Mouse (Mus musculus) midbrain, embryonic 16.5 days (tissue): ENCODE measurements around the gene Cryzl2. TPM values are rescaled to one million over a fixed set of nuclear protein-coding genes. Genes with fewer than 3 reads are reported as not detected.

Source experiments
- ATAC-seq: fragments of 200-750 bp; cut with Nextera tagmentation; 2 replicates; pipeline ENCODE4 v1.8.0; 2017; ENCODE audit warnings: moderate TSS enrichment
- H3K27ac ChIP-seq: fragments of 300-500 bp; sonication (generic); 2 replicates; pipeline ENCODE4 v1.5.1; 2014; ENCODE audit warnings: mild to moderate bottlenecking, low read length, mixed read lengths
- H3K27me3 ChIP-seq: fragments of 300-500 bp; sonication (generic); 2 replicates; pipeline ENCODE4 v1.6.1; 2014; ENCODE audit warnings: low read depth, low read length, mixed read lengths; ENCODE audit not compliant: control insufficient read depth, insufficient read depth
- H3K36me3 ChIP-seq: fragments of 300-500 bp; sonication (generic); 2 replicates; pipeline ENCODE4 v1.6.1; 2014; ENCODE audit warnings: mild to moderate bottlenecking, low read length, moderate library complexity, mixed read lengths; ENCODE audit not compliant: control insufficient read depth, insufficient read depth
- H3K4me1 ChIP-seq: fragments of 300-500 bp; sonication (generic); 2 replicates; pipeline ENCODE4 v1.6.1; 2014; ENCODE audit warnings: mild to moderate bottlenecking, low read length, mixed read lengths; ENCODE audit not compliant: control insufficient read depth, insufficient read depth
- H3K4me2 ChIP-seq: fragments of 300-500 bp; sonication (generic); 2 replicates; pipeline ENCODE4 v1.6.1; 2014; ENCODE audit warnings: mild to moderate bottlenecking, low read length, mixed read lengths
- H3K4me3 ChIP-seq: fragments of 300-500 bp; sonication (generic); 2 replicates; pipeline ENCODE4 v1.5.1; 2014; ENCODE audit warnings: low read depth, mild to moderate bottlenecking, low read length, moderate library complexity, mixed read lengths
- H3K9ac ChIP-seq: fragments of 300-500 bp; sonication (generic); 2 replicates; pipeline ENCODE4 v1.6.1; 2014; ENCODE audit warnings: low read depth, low read length, mixed read lengths
- H3K9me3 ChIP-seq: fragments of 300-500 bp; sonication (generic); replicated peaks from 2 replicates; pipeline ENCODE4 v1.6.1; 2014; ENCODE audit warnings: mild to moderate bottlenecking, low read length, mixed read lengths; ENCODE audit not compliant: control insufficient read depth, poor library complexity, severe bottlenecking
- WGBS: fragments of 180-500 bp; shearing (Covaris S2); extraction: QIAGEN DNeasy Blood & Tissue Kit; methylation state at CpG from one replicate; pipeline ENCODE4 v1.1.7; 2014; 5-methylcytosine and 5-hydroxymethylcytosine counted together
- polyA plus RNA-seq: library from polyadenylated mRNA; unstranded; fragments of >200 nt; fragmentation: Nextera tagmentation; extraction: Ambion mirVana; gene quantifications from 2 replicates; pipeline ENCODE4 v1.2.1, GENCODE M21; 2015

The Cryzl2 gene
- polyA plus RNA-seq, 1 experiment from 2014 or later = 7.2 TPM

- peaks cover 7% of the 10 kb centered on the region for H3K4me1 ChIP-seq
- H3K4me3 ChIP-seq = no peak overlapping the region
- H3K27ac ChIP-seq = no peak overlapping the region
- no peak overlapping the region for H3K4me2 ChIP-seq
- 24% methylated on average over 9 of the region's 9 CpGs for WGBS
- H3K27me3 ChIP-seq = no peaks in the 10 kb centered on the region
- no peak for ATAC-seq
- no peak overlapping the region for H3K9ac ChIP-seq
- H3K9me3 ChIP-seq = no peaks in the 10 kb centered on the region
- no peaks in the 10 kb centered on the region for H3K36me3 ChIP-seq
Observed at GRCm38 (mm10) chr1:157480090-157480489, 21.7 kb downstream of the Cryzl2 start.

GRCm38 (mm10) chr1:157480901-157481300 is 22.5 kb downstream of the Cryzl2 start:
- H3K9me3 ChIP-seq = no peaks in the 10 kb centered on the region
- H3K36me3 ChIP-seq = no peaks in the 10 kb centered on the region
- no peaks in the 10 kb centered on the region for H3K27me3 ChIP-seq
- no peak overlapping the region for H3K4me2 ChIP-seq
- no peak overlapping the region for H3K9ac ChIP-seq
- ATAC-seq = no peak
- H3K27ac ChIP-seq = no peak overlapping the region
- WGBS = 80% methylated on average over 3 of the region's 3 CpGs
- H3K4me1 ChIP-seq = peaks cover 7% of the 10 kb centered on the region
- no peak overlapping the region for H3K4me3 ChIP-seq

GRCm38 (mm10) chr1:157481666-157482065 is 23.3 kb downstream of the Cryzl2 start:
- 94% methylated on average over 6 of the region's 6 CpGs for WGBS
- H3K9me3 ChIP-seq = no peaks in the 10 kb centered on the region
- H3K27me3 ChIP-seq = no peaks in the 10 kb centered on the region
- no peak overlapping the region for H3K27ac ChIP-seq
- H3K4me2 ChIP-seq = no peak overlapping the region
- no peaks in the 10 kb centered on the region for H3K36me3 ChIP-seq
- no peak overlapping the region for H3K9ac ChIP-seq
- H3K4me3 ChIP-seq = no peak overlapping the region
- peaks cover 7% of the 10 kb centered on the region for H3K4me1 ChIP-seq
- no peak for ATAC-seq

- Histone ChIP-seq H3K36me3 (no peaks in the 10 kb centered on the region), H3K27me3 (no peaks in the 10 kb centered on the region), H3K9me3 (no peaks in the 10 kb centered on the region), H3K4me2 (no peak overlapping the region), H3K4me1 (peaks cover 7% of the 10 kb centered on the region), H3K9ac (no peak overlapping the region), H3K27ac (no peak overlapping the region), H3K4me3 (no peak overlapping the region)
- 92% methylated on average over 4 of the region's 4 CpGs for WGBS
- no peak for ATAC-seq
Observed at GRCm38 (mm10) chr1:157484161-157484560, 25.8 kb downstream of the Cryzl2 start.

GRCm38 (mm10) chr1:157500657-157501056 is 42.3 kb downstream of the Cryzl2 start:
- ATAC-seq = peak; percentile 21; the same call in 1 of the 2 replicates
- H3K27ac ChIP-seq = no peak overlapping the region
- no peak overlapping the region for H3K9ac ChIP-seq
- no peaks in the 10 kb centered on the region for H3K9me3 ChIP-seq
- H3K36me3 ChIP-seq = no peaks in the 10 kb centered on the region
- H3K4me3 ChIP-seq = no peak overlapping the region
- no peak overlapping the region for H3K4me2 ChIP-seq
- H3K27me3 ChIP-seq = no peaks in the 10 kb centered on the region
- no peaks in the 10 kb centered on the region for H3K4me1 ChIP-seq
- 91% methylated on average over 1 of the region's 1 CpGs for WGBS

GRCm38 (mm10) chr1:157501352-157501945 is 43.1 kb downstream of the Cryzl2 start:
- no peak overlapping the region for H3K9ac ChIP-seq
- H3K4me3 ChIP-seq = no peak overlapping the region
- no peaks in the 10 kb centered on the region for H3K36me3 ChIP-seq
- H3K27me3 ChIP-seq = no peaks in the 10 kb centered on the region
- no peak overlapping the region for H3K4me2 ChIP-seq
- 0 out of 2 replicates have a peak, but pooled peaks have one; percentile 39 for ATAC-seq
- H3K4me1 ChIP-seq = no peaks in the 10 kb centered on the region
- no peaks in the 10 kb centered on the region for H3K9me3 ChIP-seq
- WGBS = 79% methylated on average over 6 of the region's 6 CpGs
- H3K27ac ChIP-seq = no peak overlapping the region

GRCm38 (mm10) chr1:157503071-157503470 is 44.7 kb downstream of the Cryzl2 start:
- 82% methylated on average over 6 of the region's 6 CpGs for WGBS

GRCm38 (mm10) chr1:157506522-157506921 is 48.1 kb downstream of the Cryzl2 start, which contains the start of gene Sec16b:
TSS of gene Sec16b (plus strand) at chr1:157506728.
- peaks cover 3% of the 10 kb centered on the region; the same call in 1 of the 2 replicates for H3K4me1 ChIP-seq
- no peak within 1 kb of the TSS for H3K4me3 ChIP-seq
- 25% methylated on average over 5 of the region's 5 CpGs for WGBS
- no peaks in the 10 kb centered on the region for H3K36me3 ChIP-seq
- no peak within 1 kb of the TSS for H3K4me2 ChIP-seq
- no peaks in the 10 kb centered on the region for H3K9me3 ChIP-seq
- no peak within 1 kb of the TSS for H3K27ac ChIP-seq
- H3K9ac ChIP-seq = no peak within 1 kb of the TSS
- no peak for ATAC-seq
- no peaks in the 10 kb centered on the region for H3K27me3 ChIP-seq

More at GRCm38 (mm10) chr1:157503071-157503470, 44.7 kb downstream of the Cryzl2 start:
- Histone ChIP-seq H3K4me2 (no peak overlapping the region), H3K27ac (no peak overlapping the region), H3K36me3 (no peaks in the 10 kb centered on the region), H3K9me3 (no peaks in the 10 kb centered on the region), H3K27me3 (no peaks in the 10 kb centered on the region), H3K9ac (no peak overlapping the region), H3K4me3 (no peak overlapping the region), H3K4me1 (no peaks in the 10 kb centered on the region)
- ATAC-seq = no peak

- Histone ChIP-seq H3K36me3 (no peaks in the 10 kb centered on the region), H3K4me2 (no peak overlapping the region), H3K9me3 (no peaks in the 10 kb centered on the region), H3K4me3 (no peak overlapping the region), H3K27ac (no peak overlapping the region), H3K27me3 (no peaks in the 10 kb centered on the region), H3K4me1 (peaks cover 3% of the 10 kb centered on the region; the same call in 1 of the 2 replicates), H3K9ac (no peak overlapping the region)
- 55% methylated on average over 4 of the region's 4 CpGs for WGBS
- ATAC-seq = no peak
Observed at GRCm38 (mm10) chr1:157506995-157507595, 48.7 kb downstream of the Cryzl2 start.
